Mouse (Mus musculus) neural tube, embryonic 14.5 days (tissue): Measurements from ENCODE around the gene Mfsd2a. TPM values are rescaled to one million over a fixed set of nuclear protein-coding genes. Genes with fewer than 3 reads are reported as not detected.
"Not testable (repeated sequence)": the region's sequence is repeated elsewhere in the genome, so short reads cannot be mapped to it uniquely, and the experiment has no call there.

ENCODE experiments used
- ATAC-seq: fragments of 200-750 bp; cut with Nextera tagmentation; 2 replicates; pipeline ENCODE4 v1.8.0; 2017; ENCODE audit warnings: low read depth, mild to moderate bottlenecking, moderate TSS enrichment, moderate library complexity
- H3K27ac ChIP-seq: fragments of 300-500 bp; sonication (generic); 2 replicates; pipeline ENCODE4 v1.5.1; 2014; ENCODE audit warnings: low read depth, mild to moderate bottlenecking, control low read depth, low read length, moderate library complexity, mixed read lengths
- H3K27me3 ChIP-seq: fragments of 300-500 bp; sonication (generic); 2 replicates; pipeline ENCODE4 v1.6.1; 2014; ENCODE audit warnings: low read length; ENCODE audit not compliant: control insufficient read depth, insufficient read depth
- H3K36me3 ChIP-seq: fragments of 300-500 bp; sonication (generic); 2 replicates; pipeline ENCODE4 v1.6.1; 2014; ENCODE audit warnings: low read length, mixed read lengths; ENCODE audit not compliant: control insufficient read depth, insufficient read depth
- H3K4me1 ChIP-seq: fragments of 300-500 bp; sonication (generic); 2 replicates; pipeline ENCODE4 v1.6.1; 2014; ENCODE audit warnings: low read length; ENCODE audit not compliant: control insufficient read depth, insufficient read depth
- H3K4me2 ChIP-seq: fragments of 300-500 bp; sonication (generic); 2 replicates; pipeline ENCODE4 v1.6.1; 2014; ENCODE audit warnings: mild to moderate bottlenecking, low read depth, low read length, control low read depth
- H3K4me3 ChIP-seq: fragments of 300-500 bp; sonication (generic); 2 replicates; pipeline ENCODE4 v1.5.1; 2014; ENCODE audit warnings: low read depth, low read length, control low read depth, mixed read lengths
- H3K9ac ChIP-seq: fragments of 300-500 bp; sonication (generic); replicated peaks from 2 replicates; pipeline ENCODE4 v1.6.1; 2014; ENCODE audit warnings: low read depth, mild to moderate bottlenecking, control low read depth, low read length, mixed read lengths
- H3K9me3 ChIP-seq: fragments of 300-500 bp; sonication (generic); 2 replicates; pipeline ENCODE4 v1.6.1; 2016; ENCODE audit warnings: low read length; ENCODE audit not compliant: control insufficient read depth
- WGBS: fragments of 180-500 bp; shearing (Covaris S2); extraction: QIAGEN DNeasy Blood & Tissue Kit; methylation state at CpG from one replicate; pipeline ENCODE4 v1.1.7; 2014; 5-methylcytosine and 5-hydroxymethylcytosine counted together
- polyA plus RNA-seq: library from polyadenylated mRNA; unstranded; fragments of >200 nt; fragmentation: Nextera tagmentation; extraction: Ambion mirVana; gene quantifications from 2 replicates; pipeline ENCODE4 v1.2.1, GENCODE M21; 2014

Gene Mfsd2a
- polyA plus RNA-seq, 1 experiment from 2014 or later = 25.5 TPM

DNA sequence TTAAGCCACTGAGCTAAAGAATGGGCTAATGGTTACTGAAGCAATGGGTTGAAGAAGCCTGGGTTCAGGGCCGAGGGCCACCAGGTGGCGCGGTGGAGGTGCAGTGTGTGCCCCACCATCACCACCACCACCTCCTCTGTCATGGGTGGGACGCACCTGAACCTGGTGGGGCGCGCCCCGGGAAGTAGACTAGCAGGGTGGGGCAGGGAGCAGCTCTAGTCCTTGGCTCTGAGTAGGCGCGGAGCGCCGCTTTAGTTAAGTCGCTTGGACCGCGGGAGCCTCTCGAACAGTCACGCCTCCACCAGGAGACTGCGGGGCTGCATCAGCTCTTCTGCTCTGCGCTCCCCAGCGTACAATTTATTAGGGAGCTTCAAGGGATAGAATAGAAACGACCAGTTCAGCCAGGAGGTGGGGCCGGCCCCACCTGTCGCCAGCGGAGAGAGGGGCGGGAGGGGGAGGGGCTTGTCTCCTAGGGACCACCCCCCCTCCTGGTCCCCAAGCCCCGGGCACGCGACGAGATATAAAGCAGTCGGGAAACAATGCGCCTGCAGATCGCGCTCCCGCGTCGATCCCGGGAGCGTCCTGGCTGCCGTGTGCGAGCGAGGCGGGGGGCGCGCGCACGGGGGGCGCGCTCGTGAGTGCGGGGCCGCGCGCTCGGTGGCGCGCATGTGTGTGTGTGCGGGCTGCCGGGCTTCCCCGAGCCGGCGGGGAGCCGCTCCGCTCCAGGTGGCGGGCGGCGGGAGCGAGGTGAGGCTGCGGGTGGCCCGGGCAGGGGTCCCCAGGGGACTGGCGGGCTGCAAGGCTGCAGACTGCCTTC is 34.6 kb upstream of the Mfsd2a start, which contains the start of gene Mycl:
Mycl (plus strand) TSS at position 249 of the 817 bp plus-strand sequence.
- peak; percentile 80 for ATAC-seq
- H3K4me1 ChIP-seq = peaks cover 19% of the 10 kb centered on the region
- H3K27me3 ChIP-seq = no peaks in the 10 kb centered on the region
- under 1% methylated on average over 68 of the region's 69 CpGs for WGBS
- H3K4me3 ChIP-seq = peak within 1 kb of the TSS; percentile 65
- peak within 1 kb of the TSS; percentile 84 for H3K9ac ChIP-seq
- peak within 1 kb of the TSS; percentile 85 for H3K27ac ChIP-seq
- H3K4me2 ChIP-seq = peak within 1 kb of the TSS; percentile 85
- H3K9me3 ChIP-seq = no peaks in the 10 kb centered on the region
- no peaks in the 10 kb centered on the region; the same call in 1 of the 2 replicates for H3K36me3 ChIP-seq

DNA sequence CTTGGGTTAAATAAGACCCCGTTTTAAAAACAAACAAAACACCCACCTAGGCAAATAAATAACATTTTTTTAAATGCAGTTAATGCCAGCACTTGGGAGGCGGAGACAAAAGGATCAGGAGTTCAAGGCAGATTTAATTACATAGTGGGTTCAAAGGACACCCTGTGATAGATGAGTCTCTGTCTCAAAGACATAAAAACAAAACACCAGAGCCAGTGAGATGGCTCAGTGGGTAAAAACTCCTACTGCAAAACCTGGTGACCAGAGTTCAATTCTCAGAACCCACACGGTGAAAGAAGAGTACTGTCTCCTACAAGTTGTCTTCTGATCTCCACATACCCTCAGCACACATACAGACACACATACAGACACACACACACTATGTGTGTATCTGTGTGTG is 31.3 kb upstream of the Mfsd2a start:
- 0 out of 2 replicates have a peak, but pooled peaks cover 4% of the 10 kb centered on the region for H3K4me1 ChIP-seq
- no peak for ATAC-seq
- no peaks in the 10 kb centered on the region for H3K9me3 ChIP-seq
- H3K4me3 ChIP-seq = no peak overlapping the region
- H3K36me3 ChIP-seq = no peaks in the 10 kb centered on the region
- no peak overlapping the region for H3K9ac ChIP-seq
- WGBS = 53% methylated on average over 3 of the region's 3 CpGs
- H3K27ac ChIP-seq = no peak overlapping the region
- H3K4me2 ChIP-seq = no peak overlapping the region
- no peaks in the 10 kb centered on the region for H3K27me3 ChIP-seq

DNA sequence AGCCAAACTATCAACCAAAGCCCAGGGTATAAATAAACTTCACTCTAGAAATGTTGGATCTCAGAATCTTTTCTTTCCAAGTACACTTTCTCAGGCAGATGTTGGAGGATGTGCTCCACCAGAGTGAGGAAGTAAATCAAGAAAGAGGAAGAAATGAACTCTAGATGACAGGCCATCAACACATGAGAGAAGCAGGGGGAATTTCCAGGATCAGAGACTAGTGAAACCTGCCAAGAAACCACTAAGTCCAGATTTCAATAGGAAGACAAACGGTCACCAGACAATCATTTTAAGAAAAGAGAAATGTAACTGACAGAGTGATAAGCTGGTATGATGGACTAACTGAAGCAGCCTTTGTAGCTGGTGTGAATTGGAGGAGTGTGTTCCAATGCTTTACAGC is 30.2 kb upstream of the Mfsd2a start:
- no peaks in the 10 kb centered on the region for H3K27me3 ChIP-seq
- 0 out of 2 replicates have a peak, but pooled peaks cover 4% of the 10 kb centered on the region for H3K4me1 ChIP-seq
- no peak overlapping the region for H3K27ac ChIP-seq
- no peak overlapping the region for H3K4me2 ChIP-seq
- no peak for ATAC-seq
- 91% methylated on average over 1 of the region's 1 CpGs for WGBS
- no peaks in the 10 kb centered on the region for H3K36me3 ChIP-seq
- H3K9me3 ChIP-seq = no peaks in the 10 kb centered on the region
- no peak overlapping the region for H3K4me3 ChIP-seq
- H3K9ac ChIP-seq = no peak overlapping the region

DNA sequence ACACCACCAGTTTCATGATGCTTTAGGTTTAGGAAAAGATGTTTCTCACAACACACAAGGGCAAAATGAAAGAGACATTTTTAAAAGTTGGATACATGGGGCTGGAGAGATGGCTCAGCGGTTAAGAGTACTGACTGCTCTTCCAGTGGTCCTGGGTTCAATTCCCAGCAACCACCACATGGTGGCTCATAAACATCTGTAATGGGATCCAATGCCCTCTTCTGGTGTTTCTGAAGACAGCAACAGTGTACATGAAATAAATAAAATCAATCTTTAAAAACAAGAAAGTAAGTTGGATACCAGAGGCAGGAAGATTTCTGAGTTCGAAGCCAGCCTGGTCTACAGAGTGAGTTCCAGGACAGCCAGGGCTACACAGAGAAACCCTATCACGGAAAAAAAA is 27.0 kb upstream of the Mfsd2a start:
- not testable (repeated sequence) for H3K27ac ChIP-seq, H3K36me3 ChIP-seq, H3K4me3 ChIP-seq, H3K9me3 ChIP-seq, H3K4me1 ChIP-seq, H3K4me2 ChIP-seq, H3K27me3 ChIP-seq, H3K9ac ChIP-seq, ATAC-seq
- 58% methylated on average over 3 of the region's 3 CpGs for WGBS

DNA sequence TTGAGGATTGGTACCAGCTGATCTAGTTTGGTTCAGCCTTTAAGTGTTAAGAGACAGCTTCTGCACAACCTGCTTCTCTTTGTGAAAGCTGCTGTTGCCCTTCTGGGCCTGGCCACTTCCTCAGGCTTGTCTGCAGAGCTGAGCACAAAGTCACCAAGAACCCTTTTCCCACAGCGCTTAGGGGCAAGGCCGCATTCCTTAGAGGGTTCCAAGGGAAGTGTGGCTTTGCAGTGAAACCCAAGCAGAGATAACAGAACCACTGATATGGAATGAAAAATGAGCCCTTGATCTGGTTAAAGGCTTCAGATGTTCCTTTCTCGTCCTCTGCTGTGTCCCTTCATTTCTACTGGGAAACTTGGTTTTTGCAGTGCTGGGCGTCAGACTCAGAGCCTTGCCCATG is 26.4 kb upstream of the Mfsd2a start:
- WGBS = 94% methylated on average over 4 of the region's 4 CpGs
- ATAC-seq = no peak
- Histone ChIP-seq H3K27me3 (no peaks in the 10 kb centered on the region), H3K4me3 (no peak overlapping the region), H3K4me1 (no peaks in the 10 kb centered on the region), H3K9ac (no peak overlapping the region), H3K27ac (no peak overlapping the region), H3K4me2 (no peak overlapping the region), H3K36me3 (no peaks in the 10 kb centered on the region), H3K9me3 (no peaks in the 10 kb centered on the region)

DNA sequence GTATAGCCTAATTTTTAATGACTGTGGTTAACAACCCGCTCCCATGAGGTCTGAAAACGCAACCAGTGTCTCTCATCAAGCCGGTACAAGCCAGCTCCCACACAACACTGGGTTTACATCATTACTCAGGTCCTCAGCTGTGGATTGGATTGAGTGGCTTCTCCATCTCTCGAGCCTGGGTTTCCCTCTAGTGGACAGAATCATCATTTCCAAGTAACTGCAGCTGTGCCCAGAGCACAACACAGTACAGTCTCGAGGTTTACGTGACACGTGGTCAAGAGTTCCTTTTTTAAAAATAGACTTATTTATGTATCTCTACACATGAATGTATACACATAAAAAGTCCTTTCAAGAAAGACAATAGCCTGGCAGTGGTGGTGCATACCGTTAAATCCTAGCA is 24.1 kb upstream of the Mfsd2a start:
- 41% methylated on average over 8 of the region's 8 CpGs for WGBS
- Histone ChIP-seq H3K27ac (no peak overlapping the region), H3K27me3 (no peaks in the 10 kb centered on the region), H3K9ac (no peak overlapping the region), H3K4me1 (no peaks in the 10 kb centered on the region), H3K36me3 (no peaks in the 10 kb centered on the region), H3K9me3 (no peaks in the 10 kb centered on the region), H3K4me3 (no peak overlapping the region), H3K4me2 (no peak overlapping the region)
- peak; percentile 94 for ATAC-seq

DNA sequence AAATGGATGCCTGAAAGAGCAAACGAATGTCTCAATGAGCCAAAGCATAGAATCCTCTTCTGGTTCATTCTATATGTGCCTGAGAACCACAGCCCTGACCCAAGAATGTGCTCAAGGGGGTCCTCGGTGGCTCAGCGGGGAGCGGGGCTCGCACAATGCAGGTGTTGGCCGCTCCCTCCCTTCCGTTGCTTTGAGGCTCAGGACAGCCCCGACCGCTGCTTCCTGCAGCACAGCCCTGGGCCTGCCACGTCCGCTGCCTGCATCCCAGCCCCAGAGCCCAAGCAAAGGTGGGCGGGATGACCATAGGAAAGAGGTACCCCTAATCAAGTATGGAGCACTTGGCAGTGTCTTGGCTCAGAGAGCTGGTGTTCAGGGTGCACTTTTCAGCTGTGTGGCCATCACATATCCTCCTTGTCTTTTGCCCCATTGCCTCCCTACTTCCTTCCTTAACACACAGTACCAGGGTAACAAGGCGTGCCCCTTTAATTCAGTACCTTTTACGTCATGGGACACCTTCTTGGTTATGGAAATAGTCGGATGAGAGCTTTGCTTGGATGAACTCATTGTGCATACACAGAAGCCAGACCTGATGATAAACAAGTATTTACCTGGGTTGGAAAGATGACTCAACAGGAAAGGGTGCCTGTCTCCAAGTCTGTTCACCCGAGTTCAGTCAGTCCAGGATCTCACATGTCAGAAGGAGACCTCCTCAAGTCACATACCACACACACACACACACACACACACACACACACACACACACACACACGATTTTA is 22.7 kb upstream of the Mfsd2a start:
- Histone ChIP-seq H3K4me3 (no peak overlapping the region), H3K9me3 (no peaks in the 10 kb centered on the region), H3K4me1 (no peaks in the 10 kb centered on the region), H3K4me2 (peak overlapping the region; percentile 29; the same call in 1 of the 2 replicates), H3K9ac (no peak overlapping the region; the same call in 1 of the 2 replicates), H3K27me3 (no peaks in the 10 kb centered on the region), H3K27ac (no peak overlapping the region), H3K36me3 (no peaks in the 10 kb centered on the region)
- 27% methylated on average over 17 of the region's 17 CpGs for WGBS
- ATAC-seq = no peak

DNA sequence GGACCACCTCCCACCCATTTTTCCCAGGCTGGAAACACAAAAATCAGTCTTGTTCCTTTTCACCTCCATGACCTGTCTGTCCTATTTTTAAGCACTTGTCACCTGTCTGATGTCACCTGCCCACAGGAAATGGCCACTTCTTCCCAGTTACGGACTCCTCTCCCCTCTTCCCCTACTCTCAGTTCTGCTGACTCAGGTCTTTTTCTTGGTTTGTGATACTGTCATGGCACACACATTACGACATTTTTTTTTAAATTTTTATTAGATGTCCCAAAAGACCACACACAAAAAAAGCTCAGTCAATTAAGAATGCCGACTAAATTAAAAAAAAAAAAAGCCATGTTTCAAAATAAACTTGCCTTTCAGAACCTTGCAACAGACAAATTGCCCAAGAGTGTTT is 21.5 kb upstream of the Mfsd2a start:
- H3K27me3 ChIP-seq = no peaks in the 10 kb centered on the region
- H3K9me3 ChIP-seq = no peaks in the 10 kb centered on the region
- 61% methylated on average over 3 of the region's 3 CpGs for WGBS
- no peaks in the 10 kb centered on the region for H3K36me3 ChIP-seq
- H3K9ac ChIP-seq = no peak overlapping the region
- ATAC-seq = no peak
- H3K4me1 ChIP-seq = no peaks in the 10 kb centered on the region
- no peak overlapping the region for H3K4me3 ChIP-seq
- no peak overlapping the region for H3K27ac ChIP-seq
- H3K4me2 ChIP-seq = no peak overlapping the region

DNA sequence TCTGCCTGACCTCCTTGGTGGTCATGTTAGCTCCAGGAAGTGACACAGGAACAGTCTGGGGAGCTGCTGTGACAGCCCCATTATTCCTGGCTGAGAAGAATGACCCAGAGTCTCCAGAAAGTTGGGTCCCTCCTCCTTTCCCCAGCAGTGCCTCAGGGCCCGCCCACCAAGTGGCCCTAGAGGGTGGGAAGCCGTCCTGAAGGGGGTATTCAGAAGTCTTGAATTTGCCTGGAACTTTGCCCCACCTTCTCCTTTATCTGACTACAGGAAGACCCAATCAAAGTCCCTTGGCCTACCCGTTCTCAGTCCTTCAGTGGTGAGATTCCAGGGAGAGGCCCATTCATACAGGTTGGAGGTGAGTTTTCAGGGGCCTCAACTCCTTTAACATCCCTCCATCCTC is 20.9 kb upstream of the Mfsd2a start:
- WGBS = 46% methylated on average over 3 of the region's 3 CpGs
- H3K4me2 ChIP-seq = no peak overlapping the region

More for the DNA sequence above, 20.9 kb upstream of the Mfsd2a start:
- ATAC-seq = no peak
- H3K27me3 ChIP-seq = no peaks in the 10 kb centered on the region
- no peaks in the 10 kb centered on the region for H3K4me1 ChIP-seq
- no peak overlapping the region for H3K9ac ChIP-seq
- H3K9me3 ChIP-seq = no peaks in the 10 kb centered on the region
- H3K4me3 ChIP-seq = no peak overlapping the region
- no peak overlapping the region for H3K27ac ChIP-seq
- no peaks in the 10 kb centered on the region for H3K36me3 ChIP-seq
